Mouse (Mus musculus): ENCODE data around the gene Hs2st1. TPM values are rescaled to one million over a fixed set of nuclear protein-coding genes. Genes with fewer than 3 reads are reported as not detected.

The Hs2st1 gene
- polyA plus RNA-seq, 1 experiment = 7.5 TPM

GRCm38 (mm10) chr3:144436076-144436475, 133.9 kb downstream of the Hs2st1 start:
- DNase-seq (ENCODE audit: low read depth) = no peak

DNA sequence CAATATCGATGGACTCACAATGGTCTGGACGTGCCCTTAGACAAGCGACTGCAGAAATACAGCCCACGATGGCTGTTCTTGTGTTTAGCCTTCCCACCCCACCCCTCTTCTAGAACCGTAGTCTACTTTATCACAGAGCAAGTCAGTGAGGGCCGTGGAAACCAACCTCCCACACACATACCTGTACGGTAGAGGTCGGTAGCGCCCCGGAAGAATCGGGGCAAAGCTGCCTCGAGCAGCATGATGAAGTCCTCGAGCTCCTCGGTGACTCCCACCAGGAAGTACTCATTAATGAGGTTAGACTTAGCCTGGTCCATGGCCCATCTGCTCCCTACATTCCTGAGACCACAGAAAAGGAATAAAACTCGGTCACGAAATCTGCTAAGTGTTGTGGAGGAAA, 134.7 kb downstream of the Hs2st1 start:
- DNase-seq (ENCODE audit: low read depth) = no peak

DNA sequence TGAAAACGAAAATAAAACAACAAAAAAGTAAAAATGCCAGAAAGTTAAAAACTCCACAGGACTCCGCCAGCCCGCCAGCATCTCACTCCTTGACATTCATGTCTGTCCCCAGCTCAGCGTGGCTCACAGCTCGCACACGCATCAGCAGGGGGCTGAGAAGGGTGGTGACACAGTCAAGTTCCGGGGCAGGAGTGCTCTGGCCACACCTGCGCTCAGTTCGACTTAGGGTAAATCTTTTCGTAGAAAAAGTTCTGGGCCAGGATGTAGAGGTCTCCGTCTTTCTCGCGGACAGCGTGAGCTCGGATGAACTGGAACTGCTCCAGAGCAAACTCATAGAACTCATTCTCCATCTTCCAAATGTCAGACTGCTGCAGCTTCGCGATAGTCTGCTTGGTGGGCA, 135.7 kb downstream of the Hs2st1 start:
- DNase-seq (ENCODE audit: low read depth) = no peak

GRCm38 (mm10) chr3:144433039-144433438, 136.9 kb downstream of the Hs2st1 start:
- no peak for DNase-seq (ENCODE audit: low read depth)

DNA sequence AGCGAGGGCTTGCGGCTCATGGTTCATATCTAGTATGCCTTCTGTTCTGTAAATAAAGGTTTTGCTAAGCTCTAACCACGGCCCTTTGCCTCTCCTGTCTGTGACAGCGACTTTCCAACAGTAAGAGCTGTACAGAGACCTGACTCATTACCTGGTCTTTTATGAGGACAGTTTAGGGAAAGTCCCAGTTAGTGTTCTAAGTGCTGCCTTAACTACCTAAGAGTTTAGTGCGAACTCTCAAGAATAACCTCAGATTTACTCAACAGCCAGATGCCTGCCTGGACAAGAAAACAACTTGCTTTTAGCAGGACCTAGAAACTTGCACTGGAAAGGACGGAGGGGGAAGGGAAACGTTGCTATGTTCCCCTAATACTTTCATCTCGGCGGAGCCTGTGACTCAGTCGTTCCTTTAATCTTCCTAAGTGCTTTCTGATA, 137.8 kb downstream of the Hs2st1 start:
- no peak for DNase-seq (ENCODE audit: low read depth)

DNA sequence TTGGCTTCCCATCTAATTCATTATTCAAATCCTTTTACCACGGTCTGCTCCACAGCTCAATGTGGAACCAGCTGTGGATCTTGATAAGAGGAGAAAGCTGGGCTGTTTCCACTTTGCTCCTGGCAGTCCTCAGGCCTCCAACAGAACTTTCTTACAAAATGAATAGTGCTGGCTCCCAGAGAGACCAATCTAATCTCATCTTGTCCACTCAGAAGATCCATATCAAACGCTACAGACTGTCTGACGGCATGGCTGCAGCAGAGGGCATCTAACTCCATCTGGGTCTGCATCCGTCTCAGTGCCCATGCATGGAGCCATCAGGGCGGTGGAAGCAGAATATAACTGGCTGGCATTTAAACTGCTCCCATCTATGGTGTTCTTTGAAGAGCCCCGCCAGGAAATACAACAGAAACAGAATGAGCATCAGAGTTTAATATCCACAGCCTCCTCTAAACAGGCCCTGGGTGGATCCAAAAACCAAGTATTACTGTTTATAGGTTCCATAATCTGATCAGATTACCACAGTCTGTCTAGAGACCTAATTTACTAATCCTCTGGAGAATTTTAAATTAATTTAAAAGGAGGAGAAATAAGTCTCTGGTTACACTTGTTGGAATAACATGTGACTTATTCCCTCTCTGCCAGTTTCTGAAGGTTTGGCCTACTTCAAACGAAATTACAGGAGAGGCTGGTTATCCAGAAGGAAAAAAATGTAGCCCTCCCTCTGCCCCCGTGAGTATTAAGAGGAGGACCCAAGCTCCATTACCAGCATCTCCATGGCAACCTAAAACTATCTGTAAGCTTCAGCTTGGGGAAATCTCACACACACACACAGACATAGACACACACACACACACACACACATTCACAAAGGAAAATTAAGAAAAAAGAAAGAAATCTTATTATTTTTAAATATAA, 141.2 kb downstream of the Hs2st1 start:
- DNase-seq (ENCODE audit: low read depth) = no peak

DNA sequence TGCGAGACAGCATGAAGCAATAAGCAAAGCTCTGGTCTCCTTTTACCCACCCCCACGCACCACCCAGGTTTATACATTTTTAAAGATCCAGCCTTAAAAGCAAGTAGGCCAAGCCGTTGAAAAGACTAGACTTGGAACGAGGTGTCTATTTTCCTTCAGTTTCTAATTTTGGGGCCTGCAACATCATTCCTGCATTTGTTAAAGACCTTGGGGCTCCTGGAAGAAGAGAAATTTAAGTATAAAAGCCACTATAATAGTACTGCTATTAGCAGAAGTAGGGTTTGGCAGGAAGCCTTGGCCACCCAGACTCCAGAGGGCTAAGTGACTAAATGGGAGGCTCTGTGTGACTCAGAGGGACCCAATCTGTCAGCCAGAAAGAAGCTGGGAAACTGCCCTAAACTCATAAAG, 144.9 kb downstream of the Hs2st1 start:
- no peak for DNase-seq (ENCODE audit: low read depth)

- no peak for DNase-seq (ENCODE audit: low read depth)
Observed at GRCm38 (mm10) chr3:144421404-144422180, 148.4 kb downstream of the Hs2st1 start.

DNA sequence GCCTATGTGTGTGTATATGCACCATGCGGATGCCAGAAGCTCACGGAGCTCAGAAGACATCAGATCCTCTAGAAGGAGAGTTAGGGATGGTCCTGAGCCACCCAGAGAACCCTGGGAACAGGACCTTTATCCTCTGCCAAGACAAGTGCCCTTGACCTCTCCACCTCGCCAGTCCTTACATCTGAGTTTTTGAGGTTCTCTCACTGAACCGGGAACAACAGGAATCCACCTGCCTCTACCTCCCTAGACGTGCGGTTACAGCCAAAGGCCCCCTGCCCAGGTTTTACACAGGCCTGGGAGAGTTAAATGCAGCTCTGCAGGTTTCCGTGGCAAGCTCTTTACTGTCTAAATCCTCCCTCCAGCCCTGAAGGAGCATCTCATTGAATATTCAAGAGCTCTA, 156.2 kb downstream of the Hs2st1 start:
- DNase-seq (ENCODE audit: low read depth) = no peak

DNA sequence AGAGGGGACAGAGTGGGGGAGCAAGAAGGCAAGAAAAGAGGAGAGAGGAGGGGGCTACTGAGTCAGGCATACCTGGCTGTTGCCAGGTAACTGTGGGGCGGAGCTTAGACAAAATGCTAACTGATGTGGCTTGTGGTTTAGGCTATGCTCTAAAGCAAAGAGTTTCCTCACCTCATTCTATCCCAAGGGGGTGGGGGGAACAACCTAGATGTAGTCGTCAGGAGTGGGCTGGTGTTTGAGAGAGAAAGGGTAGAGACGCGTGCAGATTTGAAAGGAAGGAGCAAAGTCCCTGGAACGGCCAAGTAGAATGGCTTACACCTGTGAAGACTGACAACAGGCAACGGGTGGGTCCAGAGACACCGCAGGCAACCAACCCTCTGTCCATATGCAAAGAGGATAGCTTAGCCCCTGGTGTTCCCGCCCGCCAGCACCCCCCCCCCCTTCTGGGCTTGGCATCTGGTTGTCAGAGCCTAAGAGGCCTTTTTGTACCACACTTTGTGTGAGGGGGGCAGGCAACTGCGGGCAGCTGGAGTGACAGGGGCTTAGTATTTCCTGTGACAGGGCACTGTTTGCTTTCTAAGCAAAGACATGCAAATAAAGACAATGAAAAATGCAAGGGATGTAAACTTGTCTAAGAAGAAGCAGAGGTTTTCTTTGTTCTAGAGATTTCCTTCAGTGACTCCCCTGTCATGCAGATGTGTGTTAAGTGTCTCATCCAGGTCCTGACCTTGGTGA, 157.3 kb downstream of the Hs2st1 start:
- DNase-seq (ENCODE audit: low read depth) = no peak

GRCm38 (mm10) chr3:144411650-144412278, 158.2 kb downstream of the Hs2st1 start:
- no peak for DNase-seq (ENCODE audit: low read depth)

- DNase-seq (ENCODE audit: low read depth) = no peak
Observed at GRCm38 (mm10) chr3:144411051-144411542, 158.9 kb downstream of the Hs2st1 start.

DNA sequence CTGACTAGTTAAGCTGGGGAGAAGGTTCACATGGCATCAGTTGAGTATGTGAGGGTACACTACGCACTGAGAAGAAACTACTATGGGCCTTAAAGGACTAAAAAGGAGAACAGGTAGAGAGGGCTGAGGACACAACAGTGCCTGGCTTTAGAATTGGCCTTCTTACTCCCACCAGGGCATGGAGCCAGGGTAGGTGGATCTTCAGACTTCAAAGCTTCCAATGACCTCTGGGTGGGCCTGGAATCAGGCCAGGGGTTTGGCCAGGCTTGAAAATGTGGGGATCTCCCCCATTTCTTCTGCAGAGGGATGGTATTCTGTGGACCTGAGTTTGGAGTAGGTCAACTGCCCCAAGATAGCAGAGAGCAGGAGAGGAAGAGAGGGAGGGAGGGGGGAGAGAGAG, 161.0 kb downstream of the Hs2st1 start:
- no peak for DNase-seq (ENCODE audit: low read depth)

- no peak for DNase-seq (ENCODE audit: low read depth)
Observed at GRCm38 (mm10) chr3:144405331-144405730, 164.7 kb downstream of the Hs2st1 start.

GRCm38 (mm10) chr3:144401292-144401691, 168.7 kb downstream of the Hs2st1 start:
- DNase-seq (ENCODE audit: low read depth) = no peak

DNA sequence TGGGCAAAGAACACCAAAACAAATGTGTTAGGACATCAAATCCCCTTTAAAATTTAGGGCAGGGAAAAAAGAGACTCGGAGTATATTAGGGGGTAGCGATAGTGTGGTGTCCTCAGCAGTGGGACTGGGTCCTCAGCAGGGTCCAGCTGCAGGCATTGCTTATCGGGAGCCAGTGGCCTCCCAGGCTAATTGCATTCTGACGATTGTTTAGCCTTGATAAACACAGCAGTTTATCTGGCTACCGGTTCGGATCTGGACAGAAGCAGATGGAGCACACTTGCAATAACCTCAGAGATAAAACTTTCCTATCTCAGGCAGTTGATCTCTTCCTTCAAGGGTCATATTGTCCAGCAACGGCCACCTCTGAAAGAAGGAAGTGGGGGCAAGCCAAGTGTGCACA, 169.1 kb downstream of the Hs2st1 start:
- DNase-seq (ENCODE audit: low read depth) = no peak

GRCm38 (mm10) chr3:144400374-144400773, 169.6 kb downstream of the Hs2st1 start:
- DNase-seq (ENCODE audit: low read depth) = no peak

DNA sequence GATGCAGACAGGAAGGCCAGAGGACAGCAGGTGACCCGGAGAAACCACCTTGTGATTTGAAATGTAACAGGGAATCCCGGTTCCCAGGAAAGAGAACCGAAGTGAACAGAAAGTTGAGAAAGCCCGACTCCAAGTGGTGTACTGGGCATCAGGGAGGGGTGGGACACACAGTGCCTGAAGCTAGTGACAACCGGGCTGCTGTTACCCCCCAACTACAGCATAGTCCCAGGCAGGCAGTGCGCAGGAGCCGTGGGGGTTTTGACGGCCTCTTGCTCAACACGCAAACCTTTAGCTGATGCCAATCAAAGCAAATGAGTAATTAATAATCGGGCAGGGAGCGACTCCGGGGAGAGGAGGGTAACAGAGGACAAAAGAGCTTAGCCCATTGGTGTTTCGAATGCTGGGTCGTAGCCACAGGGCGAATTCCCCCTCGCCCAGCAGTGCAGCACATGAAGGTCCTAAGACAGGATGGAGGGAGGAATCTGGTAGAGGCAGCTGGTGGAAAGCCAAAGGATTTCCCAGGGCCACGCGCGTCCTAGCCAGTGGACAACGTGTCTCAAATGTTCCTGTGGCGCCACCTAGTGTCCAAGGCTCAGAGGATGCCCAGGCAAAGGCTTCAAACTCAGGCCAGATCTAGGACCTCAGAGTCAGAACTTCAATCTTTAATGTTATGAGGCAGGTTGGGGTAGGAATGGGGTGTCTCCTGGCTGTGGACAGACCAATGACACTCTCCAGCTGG, 170.5 kb downstream of the Hs2st1 start:
- no peak for DNase-seq (ENCODE audit: low read depth)

- no peak for DNase-seq (ENCODE audit: low read depth)
Observed at GRCm38 (mm10) chr3:144398166-144398565, 171.8 kb downstream of the Hs2st1 start.

DNA sequence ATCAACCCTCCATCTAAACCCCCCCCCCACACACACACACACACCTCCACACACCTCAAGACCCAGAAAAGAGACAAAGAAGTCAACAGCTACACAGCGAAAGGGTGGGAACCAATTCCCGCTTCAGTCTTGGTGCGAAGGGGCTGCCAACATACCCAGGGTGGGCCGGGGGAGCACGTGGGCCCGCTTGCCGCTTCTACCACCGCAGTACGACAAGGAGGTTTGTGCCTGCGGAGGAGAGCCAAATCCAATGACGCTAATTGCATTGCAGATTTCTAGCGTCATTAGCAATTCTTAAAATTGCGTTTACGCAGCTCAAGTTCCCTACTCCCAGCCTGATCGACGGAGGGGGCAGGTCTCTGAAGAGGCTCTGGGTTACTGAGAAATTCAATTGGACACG, 173.5 kb downstream of the Hs2st1 start:
- DNase-seq (ENCODE audit: low read depth) = no peak

DNA sequence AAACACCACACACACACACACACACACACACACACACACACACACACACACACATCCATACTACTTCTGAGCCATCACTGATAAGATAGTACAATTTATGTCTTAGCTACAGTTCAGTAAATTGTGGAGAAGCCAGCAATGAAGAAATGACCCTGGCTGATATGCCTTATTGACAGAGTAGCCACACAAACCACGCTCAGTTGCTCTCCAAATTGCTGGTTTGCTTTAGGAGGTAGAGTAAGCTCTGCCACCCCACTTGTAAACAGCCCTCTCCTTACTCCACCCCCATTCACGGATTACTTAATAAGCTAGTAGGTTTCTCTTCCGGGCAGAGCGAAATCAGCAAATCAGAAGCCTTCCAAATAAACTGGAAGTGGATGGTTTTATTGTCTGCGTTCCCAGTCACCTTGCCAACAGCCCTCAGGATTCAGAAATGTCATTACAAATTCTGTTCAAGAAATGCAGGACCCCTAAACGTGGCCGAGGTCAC, 175.5 kb downstream of the Hs2st1 start:
- DNase-seq (ENCODE audit: low read depth) = no peak
